Mouse (Mus musculus) stomach, embryonic 14.5 days (tissue): ENCODE data around the gene Nek2. TPM values are rescaled to one million over a fixed set of nuclear protein-coding genes. Genes with fewer than 3 reads are reported as not detected.

Experiments
- ATAC-seq: fragments of 200-750 bp; cut with Nextera tagmentation; 2 replicates; pipeline ENCODE4 v1.8.0; 2017; ENCODE audit warnings: low read depth, moderate TSS enrichment; ENCODE audit not compliant: insufficient number of reproducible peaks, insufficient read depth, low FRiP score
- H3K27ac ChIP-seq: fragments of 300-500 bp; sonication (generic); 2 replicates; pipeline ENCODE4 v1.5.1; 2014; ENCODE audit warnings: mild to moderate bottlenecking, low read length, moderate library complexity, mixed read lengths
- H3K27me3 ChIP-seq: fragments of 300-500 bp; sonication (generic); 2 replicates; pipeline ENCODE4 v1.6.1; 2014; ENCODE audit warnings: low read length, control low read depth, mixed read lengths; ENCODE audit not compliant: control insufficient read depth, insufficient read depth
- H3K36me3 ChIP-seq: fragments of 300-500 bp; sonication (generic); 2 replicates; pipeline ENCODE4 v1.6.1; 2014; ENCODE audit warnings: mild to moderate bottlenecking, control low read depth, low read length, moderate library complexity, mixed read lengths; ENCODE audit not compliant: control insufficient read depth, insufficient read depth
- H3K4me1 ChIP-seq: fragments of 300-500 bp; sonication (generic); 2 replicates; pipeline ENCODE4 v1.6.1; 2014; ENCODE audit warnings: low read length, control low read depth, mixed read lengths; ENCODE audit not compliant: control insufficient read depth, insufficient read depth
- H3K4me2 ChIP-seq: fragments of 300-500 bp; sonication (generic); replicated peaks from 2 replicates; pipeline ENCODE4 v1.6.1; 2014; ENCODE audit warnings: low read depth, low read length, control low read depth
- H3K4me3 ChIP-seq: fragments of 300-500 bp; sonication (generic); 2 replicates; pipeline ENCODE4 v1.5.1; 2014; ENCODE audit warnings: low read depth, low read length, control low read depth
- H3K9ac ChIP-seq: fragments of 300-500 bp; sonication (generic); replicated peaks from 2 replicates; pipeline ENCODE4 v1.6.1; 2014; ENCODE audit warnings: low read depth, mild to moderate bottlenecking, control low read depth, low read length, moderate library complexity, mixed read lengths
- H3K9me3 ChIP-seq: fragments of 300-500 bp; sonication (generic); 2 replicates; pipeline ENCODE4 v1.6.1; 2016; ENCODE audit warnings: low read depth, low read length, control low read depth; ENCODE audit not compliant: control insufficient read depth
- WGBS: fragments of 180-500 bp; shearing (Covaris S2); extraction: QIAGEN DNeasy Blood & Tissue Kit; methylation state at CpG from one replicate; pipeline ENCODE4 v1.1.7; 2014; 5-methylcytosine and 5-hydroxymethylcytosine counted together
- polyA plus RNA-seq: library from polyadenylated mRNA; unstranded; fragments of >200 nt; fragmentation: Nextera tagmentation; extraction: Ambion mirVana; gene quantifications from 2 replicates; pipeline ENCODE4 v1.2.1, GENCODE M21; 2014

The Nek2 gene
- polyA plus RNA-seq = 26.7 and 31.0 TPM in 2 replicates

DNA sequence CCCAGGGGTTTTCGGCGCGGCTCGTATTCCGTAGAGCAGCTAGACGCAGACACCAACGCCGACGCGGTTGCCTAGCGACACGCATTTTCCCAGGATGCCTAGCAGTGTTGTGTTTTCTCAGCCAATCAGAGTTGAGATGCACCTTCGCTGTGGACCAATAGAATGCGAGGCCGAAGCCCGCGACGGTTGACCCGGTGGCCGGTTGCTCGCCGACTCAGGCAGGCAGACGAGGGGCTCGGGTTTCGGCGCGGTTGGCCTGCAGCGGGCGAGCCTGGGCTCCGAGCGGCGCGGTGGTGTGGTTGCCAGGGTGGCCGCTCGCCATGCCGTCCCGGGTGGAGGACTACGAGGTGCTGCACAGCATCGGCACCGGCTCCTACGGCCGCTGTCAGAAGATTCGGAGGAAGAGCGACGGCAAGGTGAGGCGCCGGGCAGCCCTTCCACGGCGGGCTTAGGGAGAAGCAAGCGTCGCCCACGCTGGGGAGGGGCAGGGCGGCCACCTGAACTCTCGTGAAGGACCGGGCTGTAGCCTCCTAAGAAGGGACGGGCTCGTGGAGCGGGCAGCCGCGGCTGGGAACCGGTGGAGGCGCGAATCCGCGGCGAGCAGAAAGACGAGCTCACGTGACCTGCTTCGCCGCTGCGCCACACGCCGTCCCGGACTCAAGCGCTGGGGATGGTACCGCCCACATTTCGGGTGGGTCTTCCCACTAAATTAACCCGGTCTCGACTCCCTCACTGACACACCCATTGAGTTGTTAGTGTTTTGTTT lies at the start of gene Nek2:
Gene Nek2, plus strand, starts transcription at position 119 of the 766 bp plus-strand sequence.
- ATAC-seq = peak; percentile 93
- H3K4me3 ChIP-seq = peak within 1 kb of the TSS; percentile 74
- H3K36me3 ChIP-seq = peaks cover 16% of the 10 kb centered on the region
- no peaks in the 10 kb centered on the region for H3K27me3 ChIP-seq
- H3K4me1 ChIP-seq = peaks cover 5% of the 10 kb centered on the region
- under 1% methylated on average over 79 of the region's 79 CpGs for whole genome bisulfite sequencing
- H3K27ac ChIP-seq = peak within 1 kb of the TSS; percentile 59; the same call in 1 of the 2 replicates
- peak within 1 kb of the TSS; percentile 58 for H3K4me2 ChIP-seq
- peak within 1 kb of the TSS; percentile 59 for H3K9ac ChIP-seq
- no peaks in the 10 kb centered on the region for H3K9me3 ChIP-seq

DNA sequence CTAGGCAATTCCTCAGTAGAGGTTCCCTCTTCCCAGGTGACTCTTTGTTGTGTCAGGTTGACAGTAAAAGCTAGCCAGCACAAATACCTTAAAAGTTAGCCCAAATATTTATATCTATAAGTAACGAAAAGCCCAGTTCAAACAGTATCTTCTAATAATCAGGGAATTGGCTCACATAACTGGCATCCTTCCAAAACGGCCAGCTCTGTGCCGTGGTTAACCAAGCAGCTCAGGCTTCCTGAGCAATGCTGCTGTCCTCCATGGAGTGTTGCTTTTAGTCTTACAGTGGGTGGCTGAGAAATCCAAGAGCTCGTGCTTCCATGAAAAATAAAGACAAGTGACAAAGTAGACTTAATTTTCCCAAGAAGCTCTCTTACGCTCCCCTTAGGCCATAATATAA lies 47.1 kb upstream of the Nek2 start:
- Histone ChIP-seq H3K4me3 (no peak overlapping the region), H3K27ac (no peak overlapping the region), H3K4me2 (no peak overlapping the region), H3K9me3 (no peaks in the 10 kb centered on the region), H3K27me3 (no peaks in the 10 kb centered on the region), H3K9ac (no peak overlapping the region), H3K36me3 (peaks cover 35% of the 10 kb centered on the region), H3K4me1 (no peaks in the 10 kb centered on the region)
- WGBS = 51% methylated on average over 5 of the region's 5 CpGs
- ATAC-seq = no peak

DNA sequence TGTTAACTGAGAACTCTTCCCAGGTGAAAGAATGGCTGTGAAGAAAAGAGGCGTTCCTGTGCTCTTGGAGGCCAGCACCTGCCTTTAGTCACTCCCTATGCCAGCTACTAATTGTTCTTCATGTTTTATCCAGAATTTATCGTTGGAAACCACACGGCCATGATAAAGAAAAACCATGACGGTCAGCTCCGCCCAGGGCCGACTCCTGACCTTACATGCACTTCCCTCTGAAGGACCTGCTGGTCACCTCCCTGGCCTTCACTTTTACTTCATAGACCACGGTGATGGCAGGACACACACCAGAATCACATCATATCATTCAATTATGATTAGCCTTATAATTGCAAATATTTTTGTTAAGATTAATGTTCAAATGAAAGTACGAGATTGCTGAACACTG lies 46.1 kb upstream of the Nek2 start:
- no peak overlapping the region for H3K9ac ChIP-seq
- 74% methylated on average over 8 of the region's 8 CpGs for WGBS
- H3K4me1 ChIP-seq = no peaks in the 10 kb centered on the region
- ATAC-seq = no peak
- H3K4me2 ChIP-seq = no peak overlapping the region
- no peak overlapping the region for H3K27ac ChIP-seq
- no peak overlapping the region for H3K4me3 ChIP-seq
- H3K9me3 ChIP-seq = no peaks in the 10 kb centered on the region
- H3K27me3 ChIP-seq = no peaks in the 10 kb centered on the region
- peaks cover 38% of the 10 kb centered on the region for H3K36me3 ChIP-seq

DNA sequence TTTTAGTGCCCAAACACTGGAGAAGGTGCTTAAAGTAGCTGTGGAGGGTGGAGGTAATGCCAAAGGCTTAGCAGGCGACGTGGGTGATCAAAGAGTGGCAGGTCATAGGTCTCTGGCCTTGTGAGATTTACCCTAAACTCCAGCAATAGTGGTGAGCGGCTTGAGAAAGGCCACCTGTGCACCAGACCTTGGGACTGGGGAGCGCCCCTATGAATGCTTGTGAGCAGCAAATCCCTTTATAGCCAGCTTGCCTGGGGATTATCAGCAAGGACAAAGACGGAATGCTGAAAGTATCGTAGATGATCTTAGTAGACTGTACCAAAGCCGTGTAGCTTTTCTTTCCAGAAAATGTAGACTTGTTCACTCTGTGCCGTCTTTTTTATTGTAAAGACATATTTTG lies 43.7 kb upstream of the Nek2 start:
- no peaks in the 10 kb centered on the region for H3K27me3 ChIP-seq
- H3K9me3 ChIP-seq = no peaks in the 10 kb centered on the region
- no peak for ATAC-seq
- H3K4me2 ChIP-seq = no peak overlapping the region
- H3K27ac ChIP-seq = no peak overlapping the region
- H3K9ac ChIP-seq = no peak overlapping the region
- no peaks in the 10 kb centered on the region for H3K4me1 ChIP-seq
- H3K36me3 ChIP-seq = peaks cover 38% of the 10 kb centered on the region
- H3K4me3 ChIP-seq = no peak overlapping the region
- 47% methylated on average over 8 of the region's 8 CpGs for WGBS

DNA sequence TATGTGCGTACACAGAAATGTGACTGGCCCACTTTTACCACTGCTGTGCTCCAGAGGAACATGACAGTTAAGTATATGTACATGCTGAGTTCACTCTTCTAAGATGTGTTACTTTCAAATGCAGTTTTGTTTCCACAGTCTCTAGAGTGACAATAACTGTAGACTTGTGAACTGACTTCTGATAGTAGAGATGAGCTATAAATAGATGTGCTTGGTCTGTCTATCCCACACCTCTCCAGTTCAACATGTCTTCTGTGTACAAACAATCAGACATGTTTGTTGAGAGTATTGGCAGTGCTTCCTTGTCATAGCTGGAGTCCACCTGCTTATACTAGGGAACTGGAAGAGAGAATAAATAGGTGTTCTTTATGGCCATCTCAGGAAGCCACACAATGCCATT lies 40.8 kb upstream of the Nek2 start:
- Histone ChIP-seq H3K27ac (no peak overlapping the region), H3K27me3 (no peaks in the 10 kb centered on the region), H3K4me1 (no peaks in the 10 kb centered on the region), H3K4me2 (no peak overlapping the region), H3K9me3 (no peaks in the 10 kb centered on the region), H3K9ac (no peak overlapping the region), H3K36me3 (peaks cover 29% of the 10 kb centered on the region), H3K4me3 (no peak overlapping the region)
- WGBS = 100% methylated on average over 1 of the region's 1 CpGs
- ATAC-seq = no peak

DNA sequence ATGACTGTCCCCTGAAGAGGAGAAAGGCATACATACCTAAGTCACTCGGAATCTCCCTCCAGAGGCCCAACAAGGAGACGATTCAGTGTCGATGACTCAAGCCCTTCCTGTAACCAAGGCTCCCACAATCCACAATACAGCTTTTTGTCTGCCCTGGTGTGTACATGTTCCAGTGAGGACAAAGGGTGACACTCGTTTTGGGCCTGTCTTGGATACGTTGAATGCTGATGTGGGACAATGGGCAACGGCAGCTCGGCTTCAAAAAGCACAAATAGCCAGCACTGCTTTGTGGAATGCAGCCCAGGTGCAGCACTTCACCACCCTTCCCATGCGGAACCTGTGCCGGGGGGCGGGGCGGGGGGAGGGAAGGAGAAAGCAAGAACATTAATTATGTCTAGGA lies 36.1 kb upstream of the Nek2 start:
- WGBS = 54% methylated on average over 11 of the region's 11 CpGs
- Histone ChIP-seq H3K4me3 (no peak overlapping the region), H3K4me1 (no peaks in the 10 kb centered on the region), H3K27me3 (no peaks in the 10 kb centered on the region), H3K9ac (no peak overlapping the region), H3K4me2 (no peak overlapping the region), H3K27ac (peak overlapping the region; percentile 2; the same call in 1 of the 2 replicates), H3K9me3 (no peaks in the 10 kb centered on the region), H3K36me3 (peaks cover under 1% of the 10 kb centered on the region; the same call in 1 of the 2 replicates)
- peak; percentile 42; the same call in 1 of the 2 replicates for ATAC-seq

DNA sequence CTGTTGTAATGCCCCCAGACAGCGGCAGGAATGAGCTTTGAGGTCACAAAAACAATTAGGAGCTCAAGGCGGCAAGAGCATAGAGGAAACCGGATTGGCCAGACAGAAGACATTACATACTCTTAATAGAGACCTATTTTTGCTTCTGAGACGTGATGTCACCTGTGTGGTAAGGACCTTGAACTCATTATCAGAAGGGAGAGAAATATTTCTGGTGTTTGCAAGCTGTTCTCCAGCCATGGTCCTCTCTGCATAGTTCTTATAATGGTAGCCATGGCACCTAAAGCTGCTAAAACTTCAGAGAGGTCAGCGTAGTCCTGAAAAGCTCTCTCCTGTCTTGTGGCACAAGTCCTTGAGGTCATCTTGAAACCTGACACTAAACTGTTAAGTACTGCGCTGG lies 35.0 kb upstream of the Nek2 start:
- Histone ChIP-seq H3K4me3 (no peak overlapping the region), H3K36me3 (no peaks in the 10 kb centered on the region), H3K27me3 (no peaks in the 10 kb centered on the region), H3K27ac (no peak overlapping the region), H3K9me3 (no peaks in the 10 kb centered on the region), H3K4me1 (no peaks in the 10 kb centered on the region), H3K9ac (no peak overlapping the region), H3K4me2 (no peak overlapping the region)
- ATAC-seq = no peak
- WGBS = 67% methylated on average over 6 of the region's 6 CpGs

DNA sequence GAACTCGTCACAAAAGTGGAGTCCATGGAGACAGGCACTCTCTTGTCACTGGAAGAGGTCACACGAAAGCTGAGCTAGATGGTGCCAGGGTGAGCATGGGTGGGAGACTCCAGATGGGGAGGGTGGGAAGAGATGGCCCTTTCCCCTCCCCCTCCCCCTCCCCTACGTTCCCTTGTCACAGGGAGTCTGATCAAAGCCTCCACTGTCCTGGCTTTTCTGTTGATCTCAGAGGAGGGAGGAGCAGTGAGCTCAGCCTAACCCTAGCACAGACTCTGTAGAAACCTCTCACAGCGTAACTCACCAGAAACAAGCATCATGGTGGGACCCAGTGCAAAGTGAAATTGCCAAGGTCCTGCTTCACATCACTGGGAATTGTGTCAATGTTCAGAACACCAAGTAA lies 33.9 kb upstream of the Nek2 start:
- H3K4me3 ChIP-seq = no peak overlapping the region
- H3K9me3 ChIP-seq = no peaks in the 10 kb centered on the region
- 38% methylated on average over 4 of the region's 4 CpGs for WGBS
- H3K4me1 ChIP-seq = no peaks in the 10 kb centered on the region
- no peak for ATAC-seq
- H3K27ac ChIP-seq = no peak overlapping the region
- H3K9ac ChIP-seq = no peak overlapping the region
- H3K27me3 ChIP-seq = no peaks in the 10 kb centered on the region
- H3K4me2 ChIP-seq = no peak overlapping the region
- no peaks in the 10 kb centered on the region for H3K36me3 ChIP-seq

DNA sequence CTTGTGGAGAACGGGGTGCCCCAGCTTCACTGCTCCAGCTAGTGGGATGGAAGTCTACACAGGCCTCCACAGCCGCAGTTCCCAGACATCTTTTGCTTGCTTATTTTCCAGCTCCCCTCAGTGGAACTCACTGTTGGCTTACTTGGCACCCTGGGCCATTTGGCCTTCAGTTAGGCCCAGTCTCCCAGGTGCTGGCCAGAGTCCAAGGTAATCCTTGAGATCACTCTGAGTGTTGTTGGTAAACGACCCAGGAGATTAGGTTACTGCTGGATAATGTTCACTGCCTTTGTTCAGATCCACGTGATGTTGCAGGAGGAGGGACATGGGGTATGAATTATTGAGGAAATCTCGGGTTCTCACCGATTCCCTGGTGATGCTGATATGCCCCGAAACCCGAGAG lies 28.3 kb upstream of the Nek2 start:
- Histone ChIP-seq H3K4me1 (no peaks in the 10 kb centered on the region), H3K4me2 (no peak overlapping the region), H3K4me3 (no peak overlapping the region), H3K9me3 (no peaks in the 10 kb centered on the region), H3K9ac (no peak overlapping the region), H3K36me3 (no peaks in the 10 kb centered on the region), H3K27me3 (no peaks in the 10 kb centered on the region), H3K27ac (no peak overlapping the region)
- WGBS = 74% methylated on average over 8 of the region's 8 CpGs
- ATAC-seq = no peak
